Mouse (Mus musculus): ENCODE data around the gene Srbd1. TPM values are rescaled to one million over a fixed set of nuclear protein-coding genes. Genes with fewer than 3 reads are reported as not detected.

Gene Srbd1
- total and polyA plus RNA-seq, 3 experiments, result 8.9 to 33.3 (median 26.6) TPM

DNA sequence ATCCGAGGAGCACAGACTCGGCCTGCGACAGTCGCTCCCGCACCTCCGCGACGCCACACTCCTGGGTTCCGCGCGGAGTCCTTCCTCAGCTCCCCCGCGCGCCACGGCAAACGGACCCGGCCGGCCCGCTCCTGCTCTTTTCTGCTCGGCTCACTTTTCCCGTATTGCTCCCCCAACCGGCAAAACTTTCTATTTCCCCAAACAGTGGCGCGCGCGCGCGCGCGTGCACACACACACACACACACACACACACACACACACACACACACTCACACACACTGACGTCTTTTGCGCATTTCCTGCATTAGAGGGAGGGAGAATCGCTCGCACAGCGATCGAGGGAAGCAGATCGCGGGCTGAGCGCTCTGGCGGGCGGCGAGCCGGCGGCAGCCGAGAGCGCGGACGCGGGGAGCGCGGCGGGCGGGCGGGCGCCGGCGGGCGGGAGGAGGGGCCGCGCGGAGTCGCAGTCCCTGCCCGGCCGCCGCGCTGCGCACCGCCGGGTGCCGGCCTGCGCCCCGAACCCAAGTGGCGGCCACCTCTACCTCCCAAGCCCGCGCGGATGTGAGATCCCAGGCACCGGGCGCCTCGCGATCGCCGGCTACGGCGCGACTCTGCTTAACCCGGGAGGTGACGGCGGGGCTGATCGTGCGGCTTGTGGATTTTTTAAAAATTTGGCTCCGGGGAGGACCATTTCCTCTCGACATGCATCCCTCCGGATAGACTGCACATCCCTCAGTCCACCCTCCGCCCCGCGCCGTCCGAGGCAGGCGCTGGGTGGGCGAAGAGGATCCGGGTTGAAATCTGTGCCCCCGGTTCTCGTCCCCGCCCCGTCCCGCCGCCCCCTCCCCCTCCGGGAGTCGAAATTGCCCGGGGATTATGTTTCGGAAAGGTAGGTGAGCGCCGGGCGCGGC lies 22.6 kb upstream of the Srbd1 start, which contains the start of gene Prkce:
Gene Prkce (plus strand): TSS at position 466 of the 911 bp plus-strand sequence.
- DNase-seq (ENCODE audit: low spot score) (peak; percentile 73), ATAC-seq (ENCODE audit: extremely low read depth, insufficient number of reproducible peaks, low FRiP score, poor library complexity, severe bottlenecking) (peak; percentile 22; the same call in 1 of the 2 replicates)
- peak within 1 kb of the TSS; percentile 85 for H3K4me3 ChIP-seq (ENCODE audit: low read depth, low read length)
- peaks cover 25% of the 10 kb centered on the region for H3K27me3 ChIP-seq (ENCODE audit: insufficient read depth, low read length)
- TF ChIP-seq CTCF (IDR thresholded peaks at IDR 0.05; ENCODE audit: low read depth, low read length) (no peak), TAL1 (conservative IDR thresholded peaks at IDR 0.05; ENCODE audit: low read depth, low read length) (no peak), POLR2AphosphoS5 (IDR thresholded peaks at IDR 0.05; ENCODE audit: insufficient replicate concordance, low read depth, low read length) (no peak), GATA2 (IDR thresholded peaks at IDR 0.05; ENCODE audit: borderline replicate concordance, low read depth, low read length) (no peak)
- peaks cover 8% of the 10 kb centered on the region for H3K36me3 ChIP-seq (replicated peaks)
- peaks cover 36% of the 10 kb centered on the region for H3K4me1 ChIP-seq (ENCODE audit: insufficient read depth, low read depth, low read length)
- H3K9me3 ChIP-seq (replicated peaks), result no peaks in the 10 kb centered on the region

- Histone ChIP-seq H3K36me3 (replicated peaks) (peaks cover 10% of the 10 kb centered on the region), H3K27me3 (ENCODE audit: insufficient read depth, low read length) (peaks cover 25% of the 10 kb centered on the region), H3K4me3 (ENCODE audit: low read depth, low read length) (peak overlapping the region; percentile 85), H3K9me3 (replicated peaks) (no peaks in the 10 kb centered on the region), H3K4me1 (ENCODE audit: insufficient read depth, low read depth, low read length) (peaks cover 41% of the 10 kb centered on the region)
- TF ChIP-seq GATA2 (IDR thresholded peaks at IDR 0.05; ENCODE audit: borderline replicate concordance, low read depth, low read length) (no peak), POLR2AphosphoS5 (IDR thresholded peaks at IDR 0.05; ENCODE audit: insufficient replicate concordance, low read depth, low read length) (no peak), CTCF (IDR thresholded peaks at IDR 0.05; ENCODE audit: low read depth, low read length) (no peak), GATA1 (IDR thresholded peaks at IDR 0.05; ENCODE audit: borderline replicate concordance, low read length) (no peak), TAL1 (conservative IDR thresholded peaks at IDR 0.05; ENCODE audit: low read depth, low read length) (no peak)
- DNase-seq (ENCODE audit: low spot score) (peak; percentile 47), ATAC-seq (ENCODE audit: extremely low read depth, insufficient number of reproducible peaks, low FRiP score, poor library complexity, severe bottlenecking) (peak; percentile 32)
Measured at GRCm38 (mm10) chr17:86166567-86167319, 21.8 kb upstream of the Srbd1 start.

- peaks cover 22% of the 10 kb centered on the region for H3K27me3 ChIP-seq (ENCODE audit: insufficient read depth, low read length)
Measured at GRCm38 (mm10) chr17:86166051-86166566, 21.1 kb upstream of the Srbd1 start.

GRCm38 (mm10) chr17:86164416-86164815 lies 19.4 kb upstream of the Srbd1 start:
- TF ChIP-seq GATA1 (IDR thresholded peaks at IDR 0.05; ENCODE audit: borderline replicate concordance, low read length) (no peak), GATA2 (IDR thresholded peaks at IDR 0.05; ENCODE audit: borderline replicate concordance, low read depth, low read length) (no peak)
- peaks cover 44% of the 10 kb centered on the region for H3K4me1 ChIP-seq (ENCODE audit: insufficient read depth, low read depth, low read length)
- peaks cover 8% of the 10 kb centered on the region for H3K36me3 ChIP-seq (replicated peaks)
- H3K9me3 ChIP-seq (replicated peaks), result no peaks in the 10 kb centered on the region
- H3K4me3 ChIP-seq (ENCODE audit: low read depth, low read length), result no peak overlapping the region
- H3K27me3 ChIP-seq (ENCODE audit: insufficient read depth, low read length), result peaks cover 19% of the 10 kb centered on the region
- no peak for ATAC-seq (ENCODE audit: extremely low read depth, insufficient number of reproducible peaks, low FRiP score, poor library complexity, severe bottlenecking)
- DNase-seq (ENCODE audit: low spot score), result no peak

More at GRCm38 (mm10) chr17:86166051-86166566, 21.1 kb upstream of the Srbd1 start:
- Histone ChIP-seq H3K4me3 (ENCODE audit: low read depth, low read length) (peak overlapping the region; percentile 85), H3K36me3 (replicated peaks) (peaks cover 10% of the 10 kb centered on the region), H3K4me1 (ENCODE audit: insufficient read depth, low read depth, low read length) (peaks cover 45% of the 10 kb centered on the region), H3K9me3 (replicated peaks) (no peaks in the 10 kb centered on the region)
- TF ChIP-seq GATA1 (IDR thresholded peaks at IDR 0.05; ENCODE audit: borderline replicate concordance, low read length) (no peak), CTCF (IDR thresholded peaks at IDR 0.05; ENCODE audit: low read depth, low read length) (no peak), GATA2 (IDR thresholded peaks at IDR 0.05; ENCODE audit: borderline replicate concordance, low read depth, low read length) (no peak), TAL1 (conservative IDR thresholded peaks at IDR 0.05; ENCODE audit: low read depth, low read length) (no peak)
- DNase-seq (ENCODE audit: low spot score), result no peak
- no peak for ATAC-seq (ENCODE audit: extremely low read depth, insufficient number of reproducible peaks, low FRiP score, poor library complexity, severe bottlenecking)

- Histone ChIP-seq H3K9me3 (replicated peaks) (no peaks in the 10 kb centered on the region), H3K27me3 (ENCODE audit: insufficient read depth, low read length) (peaks cover 9% of the 10 kb centered on the region; the same call in 1 of the 2 replicates), H3K36me3 (replicated peaks) (peaks cover 8% of the 10 kb centered on the region), H3K4me3 (ENCODE audit: low read depth, low read length) (no peak overlapping the region), H3K4me1 (ENCODE audit: insufficient read depth, low read depth, low read length) (peaks cover 31% of the 10 kb centered on the region)
- DNase-seq (ENCODE audit: low spot score) (no peak), ATAC-seq (ENCODE audit: extremely low read depth, insufficient number of reproducible peaks, low FRiP score, poor library complexity, severe bottlenecking) (no peak)
- TF ChIP-seq POLR2AphosphoS5 (IDR thresholded peaks at IDR 0.05; ENCODE audit: insufficient replicate concordance, low read depth, low read length) (no peak), GATA1 (IDR thresholded peaks at IDR 0.05; ENCODE audit: borderline replicate concordance, low read length) (no peak), GATA2 (IDR thresholded peaks at IDR 0.05; ENCODE audit: borderline replicate concordance, low read depth, low read length) (no peak), CTCF (IDR thresholded peaks at IDR 0.05; ENCODE audit: low read depth, low read length) (no peak), TAL1 (conservative IDR thresholded peaks at IDR 0.05; ENCODE audit: low read depth, low read length) (no peak)
Measured at GRCm38 (mm10) chr17:86162672-86163071, 17.7 kb upstream of the Srbd1 start.

DNA sequence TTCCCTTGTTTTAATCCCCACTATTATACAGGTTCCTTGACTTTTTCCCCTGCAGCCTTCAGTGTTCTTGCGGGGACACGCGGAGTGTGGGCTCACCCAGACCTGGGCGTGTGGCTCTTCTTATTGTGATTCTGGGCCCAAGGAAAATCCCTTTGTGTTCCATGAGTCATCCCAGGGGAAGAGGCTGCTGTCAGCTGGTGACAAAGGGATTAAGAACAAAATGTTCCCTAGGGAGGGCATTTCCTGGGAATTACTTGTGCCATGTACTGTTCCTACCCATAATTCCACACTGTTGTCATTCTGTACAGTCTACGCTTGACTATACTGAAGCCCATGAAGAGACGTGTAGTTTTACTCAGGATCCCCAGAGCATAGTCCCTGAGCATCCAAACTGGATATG lies 12.0 kb upstream of the Srbd1 start:
- no peak overlapping the region for H3K4me3 ChIP-seq (ENCODE audit: low read depth, low read length)
- DNase-seq (ENCODE audit: low spot score), result no peak
- no peaks in the 10 kb centered on the region for H3K36me3 ChIP-seq (replicated peaks)
- ATAC-seq (ENCODE audit: extremely low read depth, insufficient number of reproducible peaks, low FRiP score, poor library complexity, severe bottlenecking), result no peak
- H3K9me3 ChIP-seq (replicated peaks), result peaks cover 9% of the 10 kb centered on the region; the same call in 1 of the 2 replicates
- TF ChIP-seq CTCF (IDR thresholded peaks at IDR 0.05; ENCODE audit: low read depth, low read length), result no peak
- no peak for TF ChIP-seq POLR2AphosphoS5 (IDR thresholded peaks at IDR 0.05; ENCODE audit: insufficient replicate concordance, low read depth, low read length)
- TF ChIP-seq TAL1 (conservative IDR thresholded peaks at IDR 0.05; ENCODE audit: low read depth, low read length), result no peak
- no peak for TF ChIP-seq GATA2 (IDR thresholded peaks at IDR 0.05; ENCODE audit: borderline replicate concordance, low read depth, low read length)
- no peak for TF ChIP-seq GATA1 (IDR thresholded peaks at IDR 0.05; ENCODE audit: borderline replicate concordance, low read length)
- peaks cover 10% of the 10 kb centered on the region; the same call in 1 of the 2 replicates for H3K4me1 ChIP-seq (ENCODE audit: insufficient read depth, low read depth, low read length)
- H3K27me3 ChIP-seq (ENCODE audit: insufficient read depth, low read length), result peaks cover 34% of the 10 kb centered on the region
